Mouse (Mus musculus) right cerebral cortex, adult 2 months (tissue): ENCODE measurements at regions not wholly inside any gene's neighbourhood (a gene's known extent, or its start where the extent isn't known, plus 50 kb on each side); places are given as distances from the start of the nearest gene placed in this dataset.

ENCODE experiments used
- DNase-seq, 2 experiments: peaks; one replicate each; pipeline ENCODE4 v3.0.0; 2021 to 2022; ENCODE audit warnings: low spot score in 2 of 2

- DNase-seq, result no peak
Observed at GRCm38 (mm10) chr1:119194533-119194932, 141.1 kb upstream of the Gli2 start.

GRCm38 (mm10) chr1:119191177-119191576 lies 137.8 kb upstream of the Gli2 start:
- no peak for DNase-seq

- DNase-seq, result peak; percentile 72 to 73
Observed at GRCm38 (mm10) chr1:119189461-119190066, 136.1 kb upstream of the Gli2 start.

GRCm38 (mm10) chr1:119187301-119187700 lies 133.9 kb upstream of the Gli2 start:
- DNase-seq, result no peak

GRCm38 (mm10) chr1:119186856-119187255 lies 133.4 kb upstream of the Gli2 start:
- DNase-seq, result no peak

- peak; percentile 39 to 45 for DNase-seq
Observed at GRCm38 (mm10) chr1:119183558-119184270, 130.3 kb upstream of the Gli2 start.

GRCm38 (mm10) chr1:119173030-119173756 lies 119.8 kb upstream of the Gli2 start:
- no peak for DNase-seq

- DNase-seq, result no peak
Observed at GRCm38 (mm10) chr1:119167443-119167842, 114.0 kb upstream of the Gli2 start.

GRCm38 (mm10) chr1:119166286-119166685 lies 112.9 kb upstream of the Gli2 start:
- no peak for DNase-seq

- no peak for DNase-seq
Observed at GRCm38 (mm10) chr1:119164811-119165210, 111.4 kb upstream of the Gli2 start.

- DNase-seq, result no peak
Observed at GRCm38 (mm10) chr1:119163846-119164245, 110.4 kb upstream of the Gli2 start.

GRCm38 (mm10) chr1:119163114-119163740 lies 109.8 kb upstream of the Gli2 start:
- DNase-seq, result peak in 1 of 2 experiments; percentile 10

GRCm38 (mm10) chr1:119161751-119162150 lies 108.3 kb upstream of the Gli2 start:
- no peak for DNase-seq

- no peak for DNase-seq
Observed at GRCm38 (mm10) chr1:119160354-119160753, 106.9 kb upstream of the Gli2 start.

GRCm38 (mm10) chr1:119157171-119157700 lies 103.8 kb upstream of the Gli2 start:
- no peak for DNase-seq

- DNase-seq, result no peak
Observed at GRCm38 (mm10) chr1:119153619-119154018, 100.2 kb upstream of the Gli2 start.

- no peak for DNase-seq
Observed at GRCm38 (mm10) chr1:119152776-119153175, 99.4 kb upstream of the Gli2 start.

- no peak for DNase-seq
Observed at GRCm38 (mm10) chr1:119147506-119147905, 94.1 kb upstream of the Gli2 start.

- DNase-seq, result no peak
Observed at GRCm38 (mm10) chr1:119143808-119144207, 90.4 kb upstream of the Gli2 start.

GRCm38 (mm10) chr1:119129039-119129438 lies 75.6 kb upstream of the Gli2 start:
- DNase-seq, result no peak

- no peak for DNase-seq
Observed at GRCm38 (mm10) chr1:119125561-119125960, 72.1 kb upstream of the Gli2 start.

GRCm38 (mm10) chr1:119124798-119125197 lies 71.4 kb upstream of the Gli2 start:
- DNase-seq, result no peak
